Mouse (Mus musculus): ENCODE measurements at regions not wholly inside any gene's neighbourhood (a gene's known extent, or its start where the extent isn't known, plus 50 kb on each side); places are given as distances from the start of the nearest gene placed in this dataset.

- ATAC-seq (replicated peaks; ENCODE audit: low FRiP score, low TSS enrichment, poor library complexity, severe bottlenecking) = no peak
Observed at GRCm38 (mm10) chr2:173992041-173992440, 84.1 kb upstream of the Stx16 start.

DNA sequence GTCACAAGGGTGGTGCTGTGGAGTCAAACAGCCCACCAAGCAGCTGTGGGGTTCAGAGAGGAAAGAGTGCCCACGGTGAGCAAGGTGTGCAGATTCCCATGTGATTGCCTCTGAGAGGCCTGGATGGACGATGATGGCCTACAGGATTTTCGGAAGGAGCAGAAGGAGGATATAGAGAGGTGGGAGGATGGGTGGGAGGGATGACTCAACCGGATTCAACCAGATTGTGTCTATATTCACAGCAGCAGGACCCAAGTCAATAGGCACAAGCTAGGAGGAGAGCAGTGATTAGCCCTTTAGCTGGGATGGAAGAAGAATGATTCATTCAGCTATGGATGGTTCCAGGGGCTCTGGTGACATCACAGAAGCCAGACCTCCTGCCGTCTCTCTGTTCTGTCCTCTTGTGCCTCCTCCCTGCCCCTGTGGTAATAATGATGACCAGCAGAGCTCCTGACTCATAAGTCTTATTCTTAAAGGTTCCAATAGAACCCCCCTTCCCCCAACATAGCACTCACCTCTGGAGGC lies 82.6 kb upstream of the Stx16 start:
- ATAC-seq (replicated peaks; ENCODE audit: low FRiP score, low TSS enrichment, poor library complexity, severe bottlenecking) = no peak

DNA sequence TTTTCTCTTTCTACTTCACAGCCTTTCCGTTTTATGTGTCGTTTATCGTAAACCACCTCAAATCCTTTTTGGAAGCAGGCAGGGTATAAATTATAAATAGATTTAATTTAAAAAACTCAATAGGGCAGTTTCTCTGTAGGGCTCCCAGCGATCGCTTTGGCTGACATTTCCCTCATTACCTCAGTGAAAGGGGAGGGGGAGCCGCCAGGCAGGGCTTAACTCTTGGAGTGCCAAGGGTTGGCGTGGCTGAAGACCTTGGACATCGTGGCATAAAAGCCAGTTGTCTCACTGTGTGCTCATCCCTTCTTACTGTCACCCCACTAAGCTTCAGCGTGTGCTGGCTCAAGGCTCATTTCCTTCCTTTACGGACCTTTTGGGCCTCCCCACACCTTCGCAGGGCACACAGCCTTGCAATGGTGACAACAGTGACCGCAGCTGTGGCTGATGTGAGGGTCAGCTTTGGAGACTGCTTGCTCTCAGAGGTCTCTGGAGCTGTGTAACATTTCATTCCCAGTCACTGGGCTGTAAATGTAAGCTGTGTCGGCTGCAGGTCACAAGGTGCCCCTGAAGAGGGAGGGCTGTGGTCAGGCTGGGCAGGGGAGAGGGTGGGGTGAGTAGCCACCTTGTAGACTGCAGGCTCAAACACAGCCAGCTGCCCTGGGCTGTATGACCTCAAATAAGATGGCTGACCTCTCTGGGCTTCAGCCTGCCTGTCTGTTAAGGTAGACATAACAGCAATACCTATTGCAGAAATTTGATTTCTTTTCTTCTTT lies 81.6 kb upstream of the Stx16 start:
- no peak for ATAC-seq (replicated peaks; ENCODE audit: low FRiP score, low TSS enrichment, poor library complexity, severe bottlenecking)

GRCm38 (mm10) chr2:174004666-174005065 lies 71.4 kb upstream of the Stx16 start:
- no peak for ATAC-seq (replicated peaks; ENCODE audit: low FRiP score, low TSS enrichment, poor library complexity, severe bottlenecking)

- ATAC-seq (replicated peaks; ENCODE audit: low FRiP score, low TSS enrichment, poor library complexity, severe bottlenecking) = no peak
Observed at GRCm38 (mm10) chr2:174007976-174008349, 68.1 kb upstream of the Stx16 start.

DNA sequence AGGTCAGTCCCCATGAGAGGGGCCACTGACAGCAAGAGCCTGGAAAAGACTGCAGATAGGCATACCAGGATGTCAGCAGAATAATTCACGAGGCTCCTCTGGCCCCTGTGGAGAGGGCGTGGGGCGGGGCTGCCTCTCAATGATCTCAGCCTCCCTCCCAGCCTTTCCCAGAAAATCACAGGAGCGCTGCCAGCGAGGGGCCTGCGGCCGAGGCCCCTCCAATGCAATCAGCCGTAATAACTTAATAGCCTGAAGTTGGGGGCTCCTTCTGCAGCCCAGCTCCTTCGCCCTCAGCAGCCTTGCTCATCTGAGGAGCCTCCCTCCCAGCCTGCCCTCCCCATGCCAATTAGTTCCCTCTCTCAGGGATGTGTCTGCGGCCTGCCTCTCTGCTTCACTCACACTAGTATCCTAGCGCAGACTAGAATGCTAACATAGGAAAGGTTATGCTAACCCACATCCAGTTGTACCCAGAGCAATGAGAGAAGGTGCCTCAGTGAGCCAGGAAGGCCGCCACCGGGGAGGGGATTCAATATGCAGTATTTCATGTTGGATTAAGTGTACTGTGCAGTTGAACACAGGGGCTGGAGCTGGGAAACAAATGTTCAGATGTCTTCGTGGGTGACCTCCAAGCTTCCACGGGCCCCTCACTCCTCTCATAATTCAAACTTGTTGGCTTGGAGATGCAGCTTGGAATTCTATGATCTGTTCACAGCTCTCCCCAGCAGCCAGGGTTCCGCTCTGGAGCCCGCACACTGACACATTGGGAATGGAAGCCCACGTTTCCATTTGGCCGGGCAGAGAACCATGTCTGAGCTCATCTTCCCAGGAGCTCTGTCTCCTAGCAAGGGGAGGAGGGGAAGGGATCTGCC lies 67.5 kb upstream of the Stx16 start:
- no peak for ATAC-seq (replicated peaks; ENCODE audit: low FRiP score, low TSS enrichment, poor library complexity, severe bottlenecking)

GRCm38 (mm10) chr2:174010038-174010437 lies 66.1 kb upstream of the Stx16 start:
- no peak for ATAC-seq (replicated peaks; ENCODE audit: low FRiP score, low TSS enrichment, poor library complexity, severe bottlenecking)

- no peak for ATAC-seq (replicated peaks; ENCODE audit: low FRiP score, low TSS enrichment, poor library complexity, severe bottlenecking)
Observed at GRCm38 (mm10) chr2:174011399-174011798, 64.7 kb upstream of the Stx16 start.

GRCm38 (mm10) chr2:174014361-174014760 lies 61.7 kb upstream of the Stx16 start:
- no peak for ATAC-seq (replicated peaks; ENCODE audit: low FRiP score, low TSS enrichment, poor library complexity, severe bottlenecking)

GRCm38 (mm10) chr2:174015283-174015682 lies 60.8 kb upstream of the Stx16 start:
- no peak for ATAC-seq (replicated peaks; ENCODE audit: low FRiP score, low TSS enrichment, poor library complexity, severe bottlenecking)

DNA sequence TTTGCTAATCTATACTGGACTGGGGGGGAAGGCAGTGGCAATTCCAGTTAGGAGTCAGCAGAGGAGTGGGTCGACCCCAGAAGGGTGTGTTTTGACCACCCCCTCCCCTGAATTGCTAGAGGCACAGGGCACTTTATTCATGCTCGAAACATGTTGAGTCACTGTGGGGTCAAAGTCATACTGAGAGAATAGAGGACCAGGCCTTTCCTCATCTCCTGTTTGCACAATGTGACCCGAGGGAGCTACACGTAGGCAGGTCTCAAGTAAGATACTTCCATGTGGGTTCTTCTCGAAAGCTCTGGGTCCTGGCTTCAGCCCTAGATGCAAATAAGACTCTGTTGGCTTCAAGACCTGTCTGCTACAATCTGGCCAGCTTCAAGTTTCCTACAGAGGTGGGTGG lies 60.0 kb upstream of the Stx16 start:
- ATAC-seq (replicated peaks; ENCODE audit: low FRiP score, low TSS enrichment, poor library complexity, severe bottlenecking) = no peak

DNA sequence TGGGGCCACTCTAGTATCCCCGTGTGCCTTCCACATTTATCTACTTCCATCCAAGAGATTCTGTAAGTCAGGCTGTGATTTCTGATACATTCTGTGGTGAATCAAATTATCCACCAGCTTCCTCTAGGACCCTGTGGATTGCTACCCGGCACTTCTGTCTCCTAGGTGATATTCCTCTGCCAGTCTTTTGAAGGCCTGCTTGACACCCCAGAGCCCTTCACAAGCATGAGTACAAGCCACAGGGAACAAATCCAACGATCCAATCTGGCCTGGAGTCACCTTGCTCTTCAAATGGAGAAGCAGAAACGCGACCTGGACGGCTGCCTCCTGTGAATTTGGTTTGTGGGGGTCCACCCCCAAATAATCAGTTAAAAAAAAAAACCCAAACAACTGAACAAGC lies 59.1 kb upstream of the Stx16 start:
- ATAC-seq (replicated peaks; ENCODE audit: low FRiP score, low TSS enrichment, poor library complexity, severe bottlenecking) = no peak

DNA sequence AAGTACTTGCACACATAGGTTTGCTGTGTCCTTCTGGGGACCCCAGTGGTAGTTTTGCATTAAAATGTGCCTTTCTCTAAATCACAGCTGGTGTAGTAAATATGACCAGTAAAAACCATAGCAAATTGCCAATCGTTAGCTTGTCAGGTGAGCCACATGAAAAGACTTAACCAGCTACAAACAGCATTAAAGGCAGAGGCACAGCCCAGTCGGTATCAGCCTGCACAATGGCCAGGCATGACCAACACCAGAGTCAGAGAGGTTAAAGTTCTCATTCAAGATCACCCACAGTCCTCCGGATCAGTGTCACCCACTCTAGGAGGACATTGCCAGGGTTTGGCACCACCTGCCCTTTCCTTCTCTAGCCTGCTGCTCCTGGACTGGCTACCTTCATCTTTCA lies 58.5 kb upstream of the Stx16 start:
- ATAC-seq (replicated peaks; ENCODE audit: low FRiP score, low TSS enrichment, poor library complexity, severe bottlenecking) = no peak

DNA sequence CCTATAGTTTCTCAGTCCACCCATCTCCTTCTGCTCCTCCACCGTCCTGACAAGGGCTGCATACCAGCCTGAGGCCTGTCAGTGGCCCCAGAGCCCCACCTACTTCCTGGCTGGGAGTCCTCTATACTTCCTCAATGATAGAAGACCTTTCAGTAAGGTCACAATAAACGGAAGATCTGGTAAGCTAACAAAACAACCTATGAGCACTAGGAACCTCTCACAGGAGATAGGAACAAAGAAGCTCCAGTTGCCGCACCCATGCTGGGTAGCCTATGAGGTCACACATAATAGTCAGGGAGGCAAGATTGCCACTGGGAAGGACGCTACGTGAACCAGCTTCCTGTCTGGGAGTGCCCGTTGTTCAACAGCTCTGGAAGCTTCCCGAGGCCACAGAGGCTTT lies 58.1 kb upstream of the Stx16 start:
- peak; percentile 53; the same call in 1 of the 2 replicates for ATAC-seq (replicated peaks; ENCODE audit: low FRiP score, low TSS enrichment, poor library complexity, severe bottlenecking)

GRCm38 (mm10) chr2:174018986-174019385 lies 57.1 kb upstream of the Stx16 start:
- ATAC-seq (replicated peaks; ENCODE audit: low FRiP score, low TSS enrichment, poor library complexity, severe bottlenecking) = no peak

GRCm38 (mm10) chr2:174019970-174020369 lies 56.1 kb upstream of the Stx16 start:
- no peak for ATAC-seq (replicated peaks; ENCODE audit: low FRiP score, low TSS enrichment, poor library complexity, severe bottlenecking)

GRCm38 (mm10) chr2:174020447-174020846 lies 55.7 kb upstream of the Stx16 start:
- ATAC-seq (replicated peaks; ENCODE audit: low FRiP score, low TSS enrichment, poor library complexity, severe bottlenecking) = no peak

- no peak for ATAC-seq (replicated peaks; ENCODE audit: low FRiP score, low TSS enrichment, poor library complexity, severe bottlenecking)
Observed at GRCm38 (mm10) chr2:174021538-174021937, 54.6 kb upstream of the Stx16 start.

- ATAC-seq (replicated peaks; ENCODE audit: low FRiP score, low TSS enrichment, poor library complexity, severe bottlenecking) = no peak
Observed at GRCm38 (mm10) chr2:174022292-174022691, 53.8 kb upstream of the Stx16 start.

GRCm38 (mm10) chr2:174025181-174025870 lies 50.8 kb upstream of the Stx16 start:
- no peak for ATAC-seq (replicated peaks; ENCODE audit: low FRiP score, low TSS enrichment, poor library complexity, severe bottlenecking)

Measured in megakaryocyte-erythroid progenitor cell, adult 5-6 weeks (primary cell).